Mouse (Mus musculus) layer of hippocampus, adult 18-20 months (tissue): ENCODE results near the gene Pxn. TPM values are rescaled to one million over a fixed set of nuclear protein-coding genes. Genes with fewer than 3 reads are reported as not detected.
"Not testable (repeated sequence)": the region's sequence is repeated elsewhere in the genome, so short reads cannot be mapped to it uniquely, and the experiment has no call there.

Experiments
- DNase-seq, 2 experiments: peaks; one replicate each; pipeline ENCODE4 v3.0.0; 2022; ENCODE audit warnings: low spot score in 2 of 2
- total RNA-seq, 2 experiments: library from RNA; stranded (reverse); gene quantifications; 2 replicates each; pipeline ENCODE4 v1.2.3; 2021

Gene Pxn
- total RNA-seq, 2 experiments from 2014 or later: 34.5 to 42.3 TPM

DNA sequence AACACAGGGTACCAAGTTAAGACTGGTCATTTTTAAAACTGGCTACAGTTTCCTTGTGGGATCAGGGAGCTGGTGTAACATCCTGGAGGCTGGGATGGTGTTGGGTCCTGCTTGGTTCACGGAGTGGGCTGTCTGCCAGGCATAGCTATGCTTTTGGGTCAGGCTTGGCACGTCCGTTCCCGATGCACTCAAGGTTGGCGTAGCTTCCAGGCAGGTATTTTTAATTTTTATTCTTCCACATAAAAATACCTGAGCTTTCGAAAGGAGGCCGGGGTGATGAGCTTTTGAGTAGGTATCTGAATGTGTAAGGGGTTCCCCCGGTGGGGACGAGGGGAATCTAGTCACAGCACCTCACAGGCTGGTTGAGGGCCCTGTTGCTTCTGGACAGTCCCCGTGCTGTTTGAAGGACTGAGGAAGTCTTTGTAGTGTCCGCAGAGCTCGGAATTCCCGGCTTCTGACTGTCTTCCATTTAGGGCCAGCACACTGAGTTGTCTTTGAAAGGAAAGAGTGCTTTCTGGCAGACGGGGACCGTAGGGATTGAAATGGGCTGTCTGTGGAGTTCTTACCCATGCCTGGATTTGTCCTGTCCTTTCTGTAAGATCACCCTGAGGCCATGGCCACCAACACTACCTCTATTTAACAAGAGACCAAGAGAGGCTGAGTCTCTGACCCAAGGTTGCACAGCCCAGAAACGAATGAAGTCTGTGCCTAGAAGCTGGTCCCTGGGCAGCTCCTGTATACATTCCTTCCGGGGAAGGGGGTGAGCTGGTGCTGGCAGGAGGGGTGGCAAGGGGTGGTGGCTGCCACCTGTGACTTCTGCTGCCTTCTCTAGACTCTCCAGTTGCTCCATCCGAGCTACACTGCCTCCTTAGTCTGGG, 1.7 kb downstream of the Pxn start:
- DNase-seq: no peak

- DNase-seq: no peak
Measured at GRCm38 (mm10) chr5:115508859-115509147, 2.3 kb downstream of the Pxn start.

- peak in 1 of 2 experiments; percentile 46 for DNase-seq
Measured at GRCm38 (mm10) chr5:115509321-115509761, 2.9 kb downstream of the Pxn start.

DNA sequence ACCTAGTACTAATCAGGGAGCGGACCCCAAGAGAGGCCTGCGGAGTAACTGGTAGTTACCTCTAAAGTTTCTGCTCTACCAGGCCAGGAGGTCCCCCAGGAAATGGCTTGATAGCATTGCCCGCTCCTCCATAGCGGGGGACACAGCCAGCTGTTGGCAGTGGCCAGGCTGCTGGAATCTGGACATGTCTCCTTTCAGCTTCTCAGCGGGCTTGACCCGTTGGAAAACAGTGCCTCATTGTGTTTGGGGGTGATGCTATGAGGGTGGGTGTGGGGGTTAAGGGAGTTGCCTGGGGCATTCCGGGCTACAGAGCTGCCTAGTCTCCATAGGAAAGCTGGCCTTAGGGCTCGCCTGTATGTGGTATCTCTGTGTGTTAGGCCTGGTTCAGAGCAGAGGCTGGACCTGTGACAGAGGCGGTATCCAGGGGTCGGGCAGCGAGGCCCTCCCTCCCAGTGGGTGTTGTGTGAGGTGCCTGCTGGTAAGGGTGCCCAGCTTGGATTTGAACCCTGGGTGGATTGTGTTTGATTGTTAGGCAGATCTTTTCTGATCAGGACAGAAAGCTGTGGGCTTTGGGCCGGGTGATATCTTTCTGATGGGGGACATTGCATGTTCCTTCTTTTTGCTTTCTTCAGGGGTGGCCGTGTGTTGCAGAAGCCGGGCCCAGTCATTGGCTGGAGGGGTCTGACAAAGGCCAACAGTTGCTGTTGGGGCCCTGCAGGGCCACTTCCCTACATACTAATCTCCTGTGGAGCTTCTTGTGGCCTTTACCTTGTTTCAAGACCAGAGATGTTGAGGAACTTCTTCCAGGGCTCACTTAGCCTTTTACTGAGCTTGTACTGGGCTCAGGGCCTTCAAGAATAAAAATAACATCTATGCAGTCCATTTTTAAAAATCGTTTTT, 3.6 kb downstream of the Pxn start:
- DNase-seq: peak in 1 of 2 experiments; percentile 20

DNA sequence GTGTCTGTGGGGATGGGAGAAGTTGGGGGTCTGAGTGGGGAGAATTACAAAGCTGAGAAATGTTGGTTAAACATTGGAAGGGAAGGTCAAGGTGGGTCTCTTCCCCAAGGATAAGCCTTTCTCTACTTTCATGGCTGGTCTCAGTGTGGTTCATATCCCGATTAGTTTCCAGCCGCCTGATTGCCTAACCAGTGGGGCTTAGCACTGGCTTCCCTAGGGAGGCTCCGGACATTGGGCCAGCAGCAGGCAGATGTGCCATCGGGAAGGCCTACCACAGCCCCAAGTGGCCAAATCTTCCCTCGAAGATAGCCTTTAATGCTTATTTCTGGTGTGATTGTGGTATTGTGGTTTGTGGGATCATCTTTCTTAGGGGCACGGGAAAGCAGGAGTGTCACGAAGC, 5.9 kb downstream of the Pxn start:
- DNase-seq: no peak

DNA sequence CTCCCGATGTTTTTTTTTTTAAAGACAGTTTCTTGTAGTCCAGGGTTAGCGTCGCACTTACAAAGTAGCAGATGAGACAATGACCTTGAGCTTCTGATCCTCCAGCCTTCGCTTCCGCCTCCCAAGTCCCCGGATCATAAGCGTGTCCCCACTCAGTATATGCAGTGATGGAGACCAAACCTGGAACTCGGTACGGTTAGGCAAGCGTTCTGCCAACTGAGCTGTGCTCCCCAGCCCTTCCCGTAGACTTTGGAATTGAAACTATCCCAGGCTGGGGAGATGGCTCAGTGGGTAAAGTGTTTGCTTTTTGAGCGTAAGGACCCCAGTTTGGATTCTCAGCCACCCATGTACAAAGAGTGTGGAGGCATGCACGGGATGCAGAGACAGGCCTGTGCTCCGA, 6.8 kb downstream of the Pxn start:
- no peak for DNase-seq

DNA sequence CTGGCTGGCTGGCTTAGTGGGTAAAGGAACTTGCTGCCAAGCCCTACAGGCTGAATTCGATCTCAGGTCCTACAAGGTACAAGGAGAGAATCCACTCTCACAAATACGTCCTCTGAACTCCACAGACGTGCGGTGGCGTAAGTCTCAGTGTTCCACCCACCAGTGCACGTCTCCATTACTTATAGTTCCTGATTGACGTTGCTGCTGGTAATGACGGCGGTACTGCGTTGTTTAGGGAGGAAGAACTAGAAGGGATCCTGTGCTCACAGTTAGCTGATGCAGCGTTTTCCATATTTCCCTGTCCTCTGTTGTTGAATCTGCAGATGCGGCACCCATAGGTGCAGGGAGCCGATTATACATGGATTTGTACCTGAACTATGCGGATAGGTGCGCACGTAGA, 7.2 kb downstream of the Pxn start:
- DNase-seq: no peak

DNA sequence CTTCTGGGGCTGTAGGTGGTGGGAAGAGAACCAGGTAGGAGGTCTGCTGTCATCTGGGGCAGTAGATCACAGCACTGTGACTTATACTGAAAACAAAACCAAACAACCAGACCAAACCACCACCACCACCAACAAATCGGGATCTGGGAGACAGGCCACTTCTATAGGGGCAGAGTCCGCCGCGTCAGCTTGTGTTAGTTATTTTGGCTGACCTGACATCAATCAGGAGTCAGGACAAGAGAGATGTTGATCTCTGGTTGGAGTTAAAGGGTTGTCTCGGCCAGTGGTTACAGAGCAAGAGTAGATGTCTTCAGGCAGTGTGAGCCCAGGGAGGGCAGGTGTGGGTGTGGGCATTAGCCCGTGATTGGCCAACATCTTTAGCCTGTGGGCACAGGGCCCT, 7.9 kb downstream of the Pxn start:
- DNase-seq: no peak

GRCm38 (mm10) chr5:115514896-115515587, 8.6 kb downstream of the Pxn start:
- peak in 1 of 2 experiments; percentile 49 for DNase-seq

- no peak for DNase-seq
Measured at GRCm38 (mm10) chr5:115516081-115516907, 9.8 kb downstream of the Pxn start.

- no peak for DNase-seq
Measured at GRCm38 (mm10) chr5:115516908-115517307, 10.4 kb downstream of the Pxn start.

DNA sequence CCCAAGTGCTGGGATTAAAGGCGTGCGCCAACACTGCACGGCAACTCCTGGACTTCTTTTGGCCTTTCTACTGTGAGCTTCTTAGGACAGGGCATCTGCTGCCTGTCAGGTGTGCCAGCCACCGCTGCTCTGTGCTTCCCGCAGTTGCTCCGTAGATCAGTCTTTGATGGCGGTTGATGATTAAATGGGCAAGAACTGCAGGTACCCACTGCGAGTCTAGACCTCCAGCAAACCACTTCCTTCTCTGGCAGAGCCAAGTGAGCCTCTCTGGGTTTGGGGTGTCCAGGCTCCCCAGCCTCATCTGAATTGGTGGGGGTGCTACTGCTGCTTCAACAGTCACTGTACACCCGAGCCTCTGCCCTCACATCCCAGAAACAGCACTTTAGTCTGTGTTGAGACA, 11.0 kb downstream of the Pxn start:
- no peak for DNase-seq

DNA sequence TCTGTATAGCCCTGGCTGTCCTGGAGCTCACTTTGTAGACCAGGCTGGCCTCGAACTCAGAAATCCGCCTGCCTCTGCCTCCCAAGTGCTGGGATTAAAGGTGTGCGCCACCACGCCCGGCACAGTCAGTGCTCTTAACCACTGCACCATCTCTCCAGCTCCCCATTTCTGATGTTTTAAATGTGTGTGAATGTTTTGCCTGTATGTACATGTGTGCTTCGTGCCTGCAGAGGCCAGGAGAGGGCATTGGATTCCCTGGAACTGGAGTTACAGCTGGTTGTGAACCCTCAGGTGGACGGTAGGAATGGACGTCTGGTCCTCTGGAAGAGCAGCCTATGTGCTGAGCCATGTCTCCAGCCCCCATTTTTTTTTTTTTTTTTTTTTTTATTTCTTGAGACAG, 11.7 kb downstream of the Pxn start:
- not testable (repeated sequence) for DNase-seq

GRCm38 (mm10) chr5:115520325-115520869, 13.9 kb downstream of the Pxn start:
- no peak for DNase-seq

DNA sequence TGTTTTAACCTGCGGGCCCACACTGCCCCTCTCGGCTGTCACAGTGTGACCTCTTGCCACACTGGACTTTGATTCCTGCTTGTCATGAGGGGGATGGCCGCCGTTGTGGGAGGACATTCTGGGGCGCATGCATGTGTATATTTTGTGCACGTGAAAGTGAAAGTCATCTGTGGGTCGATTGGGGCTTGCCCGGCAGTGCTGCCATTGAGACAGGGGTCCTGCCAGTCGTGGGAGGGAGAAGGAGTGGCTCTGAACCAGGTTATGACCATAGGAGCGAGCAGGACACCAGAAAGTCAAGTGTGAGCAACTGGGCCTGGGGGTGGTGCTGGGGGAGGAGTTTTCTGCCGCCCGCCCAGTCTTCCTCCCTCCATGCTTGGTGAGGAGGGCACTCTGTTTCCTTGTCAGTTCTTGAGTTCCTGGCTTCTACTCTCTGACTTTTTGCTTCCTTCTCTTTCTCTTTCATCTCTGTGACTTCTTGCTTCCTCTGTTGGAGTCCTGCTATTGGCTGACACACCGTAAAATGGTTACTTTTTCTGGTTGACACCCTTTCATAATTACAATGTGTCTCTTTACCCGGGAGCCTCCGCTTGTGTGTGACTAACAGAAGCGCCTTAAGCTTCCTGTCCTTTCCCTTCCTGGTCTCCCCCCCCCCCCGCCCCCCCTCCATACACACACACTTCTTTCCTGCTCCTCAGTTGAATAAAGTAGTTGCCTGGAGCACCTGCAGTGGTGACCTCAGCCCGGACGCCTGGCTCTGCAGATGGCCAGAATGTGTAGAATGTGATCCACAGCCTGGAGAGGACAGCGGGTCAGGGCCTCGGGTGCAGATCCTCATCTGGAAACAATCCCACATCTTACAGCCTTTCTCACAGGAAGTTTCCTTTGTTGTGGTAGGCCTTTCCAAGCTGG, 15.3 kb downstream of the Pxn start:
- no peak for DNase-seq

DNA sequence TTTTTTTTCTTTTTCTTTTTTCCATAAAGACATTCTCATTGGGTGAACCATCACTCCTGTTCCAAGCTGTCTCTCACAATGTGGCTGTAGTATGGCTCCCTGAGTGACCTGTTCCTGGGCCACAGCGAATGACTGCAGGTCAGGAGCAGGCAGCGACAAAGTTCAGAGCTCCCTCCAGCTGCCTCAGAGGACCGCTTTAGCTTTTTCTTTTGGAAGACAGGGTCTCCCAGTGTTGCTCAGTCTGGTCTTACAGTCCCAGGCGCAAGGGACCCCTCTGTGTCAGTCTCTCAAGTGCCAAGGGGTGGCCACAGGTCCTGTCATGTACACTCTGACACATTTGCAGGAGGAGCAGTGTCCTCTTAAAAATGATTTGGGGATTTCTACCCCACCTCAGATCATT, 16.1 kb downstream of the Pxn start:
- no peak for DNase-seq

DNA sequence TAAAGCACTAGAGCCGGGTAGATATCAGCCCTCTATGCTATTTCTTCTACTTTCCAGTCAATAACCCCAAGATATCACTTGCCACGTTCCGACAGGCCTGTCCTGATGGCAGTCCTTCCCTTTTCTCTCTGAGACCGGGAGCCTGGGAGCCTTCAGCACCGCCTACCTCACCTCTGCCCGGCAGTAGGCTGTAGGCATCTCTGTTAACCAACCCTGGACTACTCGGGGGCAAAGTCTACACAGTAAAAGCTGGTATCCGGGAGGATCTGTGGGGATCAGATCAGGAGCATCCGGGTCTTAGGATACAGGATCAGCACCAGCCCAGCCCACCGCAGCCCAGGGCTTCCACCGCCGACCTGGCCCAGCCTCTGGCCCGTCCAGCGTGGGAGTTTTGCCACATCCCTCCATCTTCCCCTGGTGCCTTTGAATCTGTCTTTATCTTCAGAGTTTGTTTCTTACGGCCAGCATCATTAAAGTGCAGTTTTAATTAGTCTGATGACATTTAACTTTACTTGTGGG, 16.6 kb downstream of the Pxn start:
- DNase-seq: no peak

DNA sequence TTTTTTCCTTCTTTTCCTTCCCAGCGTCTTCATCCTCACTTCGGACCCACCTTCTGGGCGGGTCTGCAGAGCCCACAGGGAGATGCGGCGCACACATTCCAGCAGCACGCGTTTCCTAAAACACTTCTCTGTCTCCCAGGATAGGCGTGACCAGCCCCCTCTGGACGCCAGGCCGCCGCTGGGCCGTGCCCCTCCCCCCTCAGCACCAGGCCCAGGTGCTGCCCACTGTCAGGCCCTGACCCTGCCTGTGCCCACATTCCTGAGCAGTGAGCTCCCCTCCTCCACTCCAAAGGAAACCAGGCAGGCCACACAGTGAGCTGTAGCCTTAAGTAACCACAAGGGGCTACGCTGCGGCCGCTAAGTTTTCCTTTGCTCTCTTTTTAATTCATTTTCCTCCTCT, 17.5 kb downstream of the Pxn start:
- no peak for DNase-seq

DNA sequence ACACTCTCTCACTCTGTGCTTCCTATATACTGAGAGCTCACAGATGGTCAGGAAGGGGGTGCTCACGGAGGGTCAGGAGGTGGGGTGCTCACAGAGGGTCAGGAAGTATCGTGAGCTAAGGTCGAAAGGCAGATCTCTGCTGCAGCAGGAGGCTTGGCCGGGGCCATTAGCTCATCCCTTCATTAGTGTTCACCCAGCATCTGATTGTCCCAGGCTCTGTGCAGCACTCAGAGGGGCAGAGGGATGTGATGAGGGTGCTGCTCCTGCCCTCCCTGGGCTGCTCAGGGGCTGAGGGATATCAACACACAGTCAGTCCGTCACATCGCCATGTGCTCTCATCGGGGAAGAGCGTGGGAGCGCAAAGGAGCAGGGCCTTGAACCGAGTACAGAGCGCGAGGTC, 18.0 kb downstream of the Pxn start:
- DNase-seq: no peak
